Mouse (Mus musculus) forebrain, embryonic 14.5 days (tissue): Measurements from ENCODE around the gene 4930430A15Rik. TPM values are rescaled to one million over a fixed set of nuclear protein-coding genes. Genes with fewer than 3 reads are reported as not detected.

ENCODE experiments used
- ATAC-seq: fragments of 200-750 bp; cut with Nextera tagmentation; 2 replicates; pipeline ENCODE4 v1.8.0; 2017; ENCODE audit warnings: mild to moderate bottlenecking, moderate library complexity
- DNase-seq: peaks from one replicate; pipeline ENCODE4 v3.0.0-alpha.2; 2015; ENCODE audit warnings: low spot score
- H3K27ac ChIP-seq: fragments of 300-500 bp; sonication (generic); 2 replicates; pipeline ENCODE4 v1.5.1; 2014; ENCODE audit warnings: low read depth, mild to moderate bottlenecking, control low read depth, low read length, moderate library complexity
- H3K27me3 ChIP-seq: fragments of 300-500 bp; sonication (generic); replicated peaks from 2 replicates; pipeline ENCODE4 v1.6.1; 2014; ENCODE audit warnings: low read length, control low read depth, mixed read lengths; ENCODE audit not compliant: control insufficient read depth, insufficient read depth
- H3K36me3 ChIP-seq: fragments of 300-500 bp; sonication (generic); 2 replicates; pipeline ENCODE4 v1.6.1; 2014; ENCODE audit warnings: low read length, control low read depth; ENCODE audit not compliant: control insufficient read depth, insufficient read depth
- H3K4me1 ChIP-seq: fragments of 300-500 bp; sonication (generic); 2 replicates; pipeline ENCODE4 v1.6.1; 2014; ENCODE audit warnings: antibody characterized with exemption, low read length, control low read depth; ENCODE audit not compliant: control insufficient read depth, insufficient read depth
- H3K4me2 ChIP-seq: fragments of 300-500 bp; sonication (generic); 2 replicates; pipeline ENCODE4 v1.6.1; 2014; ENCODE audit warnings: mild to moderate bottlenecking, control low read depth, low read length
- H3K4me3 ChIP-seq: fragments of 300-500 bp; sonication (generic); 2 replicates; pipeline ENCODE4 v1.5.1; 2014; ENCODE audit warnings: low read depth, low read length, control low read depth
- H3K9ac ChIP-seq: fragments of 300-500 bp; sonication (generic); 2 replicates; pipeline ENCODE4 v1.6.1; 2014; ENCODE audit warnings: mild to moderate bottlenecking, low read length, control low read depth, moderate library complexity
- H3K9me3 ChIP-seq: fragments of 300-500 bp; sonication (generic); replicated peaks from 2 replicates; pipeline ENCODE4 v1.6.1; 2016; ENCODE audit warnings: low read length, control low read depth, mixed read lengths; ENCODE audit not compliant: control insufficient read depth
- WGBS: fragments of 180-500 bp; shearing (Covaris S2); extraction: QIAGEN DNeasy Blood & Tissue Kit; methylation state at CpG from one replicate; pipeline ENCODE4 v1.1.7; 2014; 5-methylcytosine and 5-hydroxymethylcytosine counted together
- polyA plus RNA-seq: library from polyadenylated mRNA; unstranded; fragments of >200 nt; fragmentation: Nextera tagmentation; extraction: Ambion mirVana; gene quantifications from 2 replicates; pipeline ENCODE4 v1.2.1, GENCODE M21; 2014

Gene 4930430A15Rik
- polyA plus RNA-seq = not detected in 2 replicates

DNA sequence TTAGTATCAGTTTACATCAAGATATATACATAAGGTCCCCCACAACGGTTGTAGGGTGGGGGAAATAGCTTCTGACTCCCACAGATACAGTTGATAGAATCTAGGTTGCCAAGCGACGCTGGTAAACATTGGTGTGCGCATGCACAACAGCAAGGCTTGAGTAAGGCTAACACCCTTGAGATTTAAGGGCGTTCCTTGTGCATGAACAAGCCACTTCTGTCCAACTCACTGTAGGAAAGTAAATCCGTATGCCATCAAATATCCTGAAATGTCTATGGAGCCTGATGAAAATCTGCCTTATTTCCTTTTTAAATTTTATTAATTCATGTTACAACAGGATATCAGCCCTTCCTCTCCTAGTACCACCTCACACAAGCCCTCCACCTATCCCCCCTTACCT lies at the start of gene 4930430A15Rik:
4930430A15Rik (minus strand) TSS at position 101 of the 400 bp plus-strand sequence.
- 90% methylated on average over 6 of the region's 6 CpGs for WGBS
- H3K4me3 ChIP-seq = no peak within 1 kb of the TSS
- H3K4me1 ChIP-seq = no peaks in the 10 kb centered on the region
- no peaks in the 10 kb centered on the region for H3K27me3 ChIP-seq
- DNase-seq (no peak), ATAC-seq (no peak)
- no peak within 1 kb of the TSS for H3K27ac ChIP-seq
- no peaks in the 10 kb centered on the region for H3K36me3 ChIP-seq
- H3K9ac ChIP-seq = no peak within 1 kb of the TSS
- no peak within 1 kb of the TSS for H3K4me2 ChIP-seq
- H3K9me3 ChIP-seq = no peaks in the 10 kb centered on the region

DNA sequence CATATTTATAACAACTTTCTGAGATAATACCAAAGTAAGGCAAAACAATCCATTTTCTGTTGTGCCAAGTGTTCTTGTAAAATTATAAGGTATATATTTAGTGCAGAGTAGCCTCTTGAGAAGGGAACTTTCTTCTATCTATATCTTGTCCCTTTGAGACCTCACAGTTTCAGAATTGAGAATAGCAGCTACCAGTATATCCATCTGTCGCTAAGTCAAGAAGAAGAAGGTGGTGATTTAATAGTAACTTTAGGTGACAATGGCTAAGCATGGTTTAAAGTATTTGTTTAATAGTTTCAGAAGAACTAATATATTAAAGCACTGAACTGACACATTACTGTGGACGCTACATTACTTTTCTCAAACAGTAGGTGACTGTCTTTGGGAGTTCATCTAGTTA lies 44.6 kb upstream of the 4930430A15Rik start, which contains the start of gene Olfr1277:
Olfr1277 (minus strand) TSS at position 101 of the 400 bp plus-strand sequence.
- WGBS = 80% methylated on average over 2 of the region's 2 CpGs
- Histone ChIP-seq H3K36me3 (no peaks in the 10 kb centered on the region), H3K27me3 (no peaks in the 10 kb centered on the region), H3K9ac (no peak within 1 kb of the TSS), H3K9me3 (no peaks in the 10 kb centered on the region), H3K4me2 (no peak within 1 kb of the TSS), H3K27ac (no peak within 1 kb of the TSS), H3K4me1 (no peaks in the 10 kb centered on the region), H3K4me3 (no peak within 1 kb of the TSS)
- no peak for DNase-seq
- no peak for ATAC-seq

DNA sequence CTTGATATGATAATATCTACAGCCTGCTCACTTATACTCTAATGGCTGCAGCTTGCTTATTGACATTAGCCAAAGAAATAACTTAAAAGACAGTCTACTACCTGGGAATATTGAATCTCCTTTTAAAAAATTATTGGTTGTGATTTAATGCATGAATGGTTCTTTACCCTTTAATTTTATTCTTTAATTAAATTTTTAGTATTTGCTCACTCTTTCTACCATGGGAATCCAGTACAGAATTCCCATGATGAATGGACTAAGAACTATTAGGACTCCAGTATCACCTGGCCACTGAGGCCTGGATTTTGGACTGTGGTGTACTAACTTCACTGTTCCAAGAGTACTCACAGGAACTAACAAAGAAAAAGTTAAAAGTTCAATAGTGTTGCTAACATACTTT lies 24.8 kb upstream of the 4930430A15Rik start, which contains the start of gene Olfr1276:
Olfr1276 (plus strand) TSS at position 301 of the 400 bp plus-strand sequence.
- H3K4me3 ChIP-seq = no peak within 1 kb of the TSS
- ATAC-seq (no peak), DNase-seq (no peak)
- no peaks in the 10 kb centered on the region for H3K4me1 ChIP-seq
- H3K4me2 ChIP-seq = no peak within 1 kb of the TSS
- H3K9ac ChIP-seq = no peak within 1 kb of the TSS
- H3K36me3 ChIP-seq = no peaks in the 10 kb centered on the region
- H3K27me3 ChIP-seq = no peaks in the 10 kb centered on the region
- no peak within 1 kb of the TSS for H3K27ac ChIP-seq
- no peaks in the 10 kb centered on the region for H3K9me3 ChIP-seq

DNA sequence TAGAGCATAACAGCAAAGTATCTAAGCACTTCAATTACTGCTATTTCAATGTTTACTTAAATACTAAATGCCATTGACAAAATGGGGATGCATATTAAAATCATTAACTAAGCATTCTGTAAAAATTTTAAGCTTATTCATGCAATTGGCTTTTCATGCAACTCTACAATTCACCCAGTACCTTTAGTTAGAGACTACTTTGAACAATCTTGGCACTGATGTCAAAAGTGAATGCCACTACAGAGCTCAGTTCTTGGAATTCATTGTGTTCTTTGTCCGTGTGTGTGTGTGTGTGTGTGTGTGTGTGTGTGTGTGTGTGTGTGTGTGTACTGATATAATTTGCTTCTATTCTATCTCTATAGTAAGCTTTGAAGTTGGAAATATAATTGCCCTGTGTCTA lies 5.8 kb upstream of the 4930430A15Rik start, which contains the start of gene Olfr1275:
Olfr1275 (minus strand) TSS at position 101 of the 400 bp plus-strand sequence.
- Histone ChIP-seq H3K4me3 (no peak within 1 kb of the TSS), H3K27ac (no peak within 1 kb of the TSS), H3K27me3 (no peaks in the 10 kb centered on the region), H3K36me3 (no peaks in the 10 kb centered on the region), H3K9ac (no peak within 1 kb of the TSS), H3K4me1 (no peaks in the 10 kb centered on the region), H3K9me3 (no peaks in the 10 kb centered on the region), H3K4me2 (no peak within 1 kb of the TSS)
- ATAC-seq (no peak), DNase-seq (no peak)
- WGBS = 79% methylated on average over 1 of the region's 1 CpGs

DNA sequence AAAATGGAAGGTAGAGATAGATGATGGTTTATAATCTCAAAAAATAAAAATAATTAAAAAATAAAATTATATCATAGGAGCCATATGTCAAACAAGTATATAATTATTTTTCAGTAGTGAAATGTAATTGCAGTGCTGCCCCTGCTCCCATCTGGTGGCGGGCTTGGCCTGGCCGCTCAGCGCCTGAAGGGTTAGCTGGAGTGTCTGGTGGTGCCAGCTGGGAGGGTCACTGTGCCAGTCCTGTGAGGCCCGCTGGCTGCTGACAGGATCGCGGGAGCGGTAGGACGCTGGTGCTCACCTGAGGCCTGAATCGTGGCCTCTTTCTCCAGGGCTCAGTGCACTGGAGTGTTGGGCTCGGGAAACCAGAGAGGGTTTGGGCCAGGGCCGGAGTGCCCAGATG lies 47.3 kb downstream of the 4930430A15Rik start:
- 96% methylated on average over 11 of the region's 11 CpGs for WGBS
- no peaks in the 10 kb centered on the region for H3K9me3 ChIP-seq
- no peak overlapping the region for H3K27ac ChIP-seq
- no peak overlapping the region for H3K9ac ChIP-seq
- H3K4me3 ChIP-seq = no peak overlapping the region
- H3K27me3 ChIP-seq = no peaks in the 10 kb centered on the region
- ATAC-seq = no peak
- H3K4me1 ChIP-seq = no peaks in the 10 kb centered on the region
- H3K36me3 ChIP-seq = no peaks in the 10 kb centered on the region
- DNase-seq = no peak
- no peak overlapping the region for H3K4me2 ChIP-seq

DNA sequence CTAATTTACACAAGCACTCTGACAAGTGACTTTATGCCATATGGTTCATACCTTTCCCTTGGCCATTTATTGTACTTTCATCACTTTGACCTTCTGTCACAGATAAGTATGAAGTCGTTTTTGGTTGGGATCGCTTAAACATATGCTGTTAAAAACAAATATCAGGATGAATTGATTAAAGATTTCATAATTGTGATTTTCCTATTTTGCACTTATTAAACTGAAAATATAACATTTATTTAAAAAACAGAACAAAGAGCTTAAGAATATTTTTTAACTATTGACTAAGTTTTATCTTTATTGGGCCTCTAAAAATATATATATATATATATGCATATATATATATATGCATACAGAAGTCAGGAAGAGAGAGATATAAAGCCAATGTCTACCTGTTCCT lies 76.6 kb downstream of the 4930430A15Rik start, which contains the start of gene Gm15130:
Gm15130 (minus strand) TSS at position 101 of the 400 bp plus-strand sequence.
- no peaks in the 10 kb centered on the region for H3K27me3 ChIP-seq
- no peak within 1 kb of the TSS for H3K4me3 ChIP-seq
- no peaks in the 10 kb centered on the region for H3K9me3 ChIP-seq
- no peak within 1 kb of the TSS for H3K4me2 ChIP-seq
- H3K27ac ChIP-seq = no peak within 1 kb of the TSS
- H3K4me1 ChIP-seq = no peaks in the 10 kb centered on the region
- WGBS = 84% methylated on average over 2 of the region's 2 CpGs
- no peaks in the 10 kb centered on the region for H3K36me3 ChIP-seq
- no peak within 1 kb of the TSS for H3K9ac ChIP-seq
- ATAC-seq = no peak
- DNase-seq = no peak

DNA sequence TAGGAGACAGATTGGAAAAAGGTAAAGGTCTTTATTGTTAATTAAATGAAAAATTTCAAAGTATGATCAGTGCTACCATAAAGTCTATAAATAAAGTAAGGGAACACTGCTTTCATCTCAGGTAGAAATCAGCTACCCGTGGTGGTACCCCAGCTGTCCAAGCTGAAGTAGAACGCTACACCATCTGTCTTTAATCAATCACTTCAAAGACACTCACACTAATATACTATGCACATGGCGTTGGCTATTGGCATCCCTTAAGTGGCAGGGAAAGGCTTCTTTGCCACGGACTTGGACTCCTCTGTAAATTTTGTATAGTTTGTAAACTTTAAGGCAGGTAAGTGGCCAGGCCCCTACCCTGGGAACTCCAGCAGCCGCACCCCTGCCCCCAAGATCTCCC lies 93.7 kb downstream of the 4930430A15Rik start:
- no peaks in the 10 kb centered on the region for H3K4me1 ChIP-seq
- no peaks in the 10 kb centered on the region for H3K9me3 ChIP-seq
- H3K4me3 ChIP-seq = no peak overlapping the region
- no peaks in the 10 kb centered on the region for H3K27me3 ChIP-seq
- DNase-seq (no peak), ATAC-seq (no peak)
- no peak overlapping the region for H3K9ac ChIP-seq
- no peaks in the 10 kb centered on the region for H3K36me3 ChIP-seq
- no peak overlapping the region for H3K27ac ChIP-seq
- WGBS = 85% methylated on average over 5 of the region's 5 CpGs
- no peak overlapping the region for H3K4me2 ChIP-seq

Other genes starting within 250 kb of the 4930430A15Rik start
- not detected in 2 replicates for gene Gm13941, start 123.6 kb downstream of the 4930430A15Rik start, polyA plus RNA-seq
- gene Gm15130, start 76.7 kb downstream of the 4930430A15Rik start, polyA plus RNA-seq = not detected in 2 replicates
- not detected in 2 replicates for gene Olfr1275, start 5.7 kb upstream of the 4930430A15Rik start, polyA plus RNA-seq
- not detected in 2 replicates for gene Olfr1276, start 24.9 kb upstream of the 4930430A15Rik start, polyA plus RNA-seq
- gene Olfr1277, start 44.5 kb upstream of the 4930430A15Rik start, polyA plus RNA-seq = not detected in 2 replicates
- gene Olfr1278, start 60.5 kb upstream of the 4930430A15Rik start, polyA plus RNA-seq = not detected in 2 replicates
- not detected in 2 replicates for gene Olfr1279, start 71.0 kb upstream of the 4930430A15Rik start, polyA plus RNA-seq
- not detected in 2 replicates for gene Olfr1280, start 84.4 kb upstream of the 4930430A15Rik start, polyA plus RNA-seq
- not detected in 2 replicates for gene Olfr1281, start 96.9 kb upstream of the 4930430A15Rik start, polyA plus RNA-seq
- gene Olfr1282, start 106.5 kb upstream of the 4930430A15Rik start, polyA plus RNA-seq = not detected in 2 replicates
- not detected in 2 replicates for gene Olfr1283, start 137.2 kb upstream of the 4930430A15Rik start, polyA plus RNA-seq
- not detected in 2 replicates for gene Olfr1284, start 145.9 kb upstream of the 4930430A15Rik start, polyA plus RNA-seq
- gene Olfr1286, start 193.5 kb upstream of the 4930430A15Rik start, polyA plus RNA-seq = not detected in 2 replicates
- gene Olfr1287, start 219.5 kb upstream of the 4930430A15Rik start, polyA plus RNA-seq = not detected in 2 replicates
- not detected in 2 replicates for gene Olfr1288, start 244.5 kb upstream of the 4930430A15Rik start, polyA plus RNA-seq